Comparison of ENCODE assay signal across 20 mouse cellular contexts in genomic region chr11:75519834-75520633, GRCm38 (mm10). TPM values are rescaled to one million over a fixed set of nuclear protein-coding genes. Genes with fewer than 3 reads are reported as not detected.
DNase-seq lines count a peak whose midpoint lies in the region; ATAC-seq and TF ChIP-seq lines count a peak whose summit lies in the region.
"Had no signal": no experiment of that assay in that cellular context is flagged by ENCODE, and none has a peak within 500 bp of the region (broad histone marks: within the 10 kb centered on the region; RNA-seq: fewer than 3 reads in every experiment).

No protein-coding gene starts in this region.

- no peak for TF ChIP-seq POLR2A in heart, adult 2 months (IDR thresholded peaks at IDR 0.05; ENCODE audit: insufficient read depth, low read depth, low read length)

- no peaks in the 10 kb centered on the region for H3K27me3 ChIP-seq in kidney, postnatal 0 days (ENCODE audit: insufficient read depth, low read length)
- no peaks in the 10 kb centered on the region for H3K27me3 ChIP-seq in kidney, embryonic 15.5 days
- no peaks in the 10 kb centered on the region for H3K27me3 ChIP-seq in limb, embryonic 13.5 days
- H3K27me3 ChIP-seq in heart, adult 2 months (ENCODE audit: control insufficient read depth, insufficient read depth, low read length): no peaks in the 10 kb centered on the region
- H3K27me3 ChIP-seq: liver, embryonic 15.5 days; midbrain, embryonic 12.5 days; neural tube, embryonic 13.5 days had no signal

- intact Hi-C loops in heart, adult 2 months (cut with DNase I): no loop called here

- no peak overlapping the region for H3K27ac ChIP-seq in kidney, postnatal 0 days
- H3K27ac ChIP-seq in kidney, embryonic 15.5 days: no peak overlapping the region
- no peak overlapping the region for H3K27ac ChIP-seq in limb, embryonic 13.5 days
- H3K27ac ChIP-seq in heart, adult 2 months: no peak overlapping the region
- H3K27ac ChIP-seq: hindbrain, embryonic 10.5 days; liver, embryonic 15.5 days; midbrain, embryonic 12.5 days; neural tube, embryonic 13.5 days had no signal

- WGBS in kidney, postnatal 0 days: 65% methylated on average over 15 of the region's 15 CpGs
- WGBS in kidney, embryonic 15.5 days: 65% methylated on average over 15 of the region's 15 CpGs
- 79% methylated on average over 15 of the region's 15 CpGs for WGBS in limb, embryonic 13.5 days
- 76% methylated on average over 15 of the region's 15 CpGs for WGBS in heart, adult 2 months

- ATAC-seq in kidney, postnatal 0 days (replicated peaks; ENCODE audit: low FRiP score, low read depth): 0 out of 2 replicates have a peak, but pooled peaks have one; percentile 27
- ATAC-seq in kidney, embryonic 15.5 days (replicated peaks; ENCODE audit: low FRiP score): no peak
- no peak for ATAC-seq in limb, embryonic 13.5 days (ENCODE audit: low FRiP score, low read depth)
- ATAC-seq: forebrain, postnatal 0 days had no signal

- no peaks in the 10 kb centered on the region for H3K9me3 ChIP-seq in kidney, postnatal 0 days (replicated peaks; ENCODE audit: low read length)
- H3K9me3 ChIP-seq in kidney, embryonic 15.5 days (replicated peaks): no peaks in the 10 kb centered on the region
- no peaks in the 10 kb centered on the region for H3K9me3 ChIP-seq in limb, embryonic 13.5 days
- H3K9me3 ChIP-seq: hindbrain, embryonic 10.5 days; liver, embryonic 15.5 days; midbrain, embryonic 12.5 days; neural tube, embryonic 13.5 days had no signal

- no peaks in the 10 kb centered on the region for H3K4me1 ChIP-seq in kidney, postnatal 0 days (replicated peaks; ENCODE audit: insufficient read depth, low read length)
- peaks cover 7% of the 10 kb centered on the region; the same call in 1 of the 2 replicates for H3K4me1 ChIP-seq in kidney, embryonic 15.5 days
- H3K4me1 ChIP-seq in limb, embryonic 13.5 days: peaks cover 7% of the 10 kb centered on the region; the same call in 1 of the 2 replicates
- H3K4me1 ChIP-seq in heart, adult 2 months (ENCODE audit: control insufficient read depth, insufficient read depth, low read length): no peaks in the 10 kb centered on the region
- H3K4me1 ChIP-seq: hindbrain, embryonic 10.5 days; liver, embryonic 15.5 days; midbrain, embryonic 12.5 days; neural tube, embryonic 13.5 days had no signal

- peak; percentile 16 for DNase-seq in cerebellum, adult 9-11 months
- DNase-seq in cerebellum, postnatal 14 days: no peak
- no peak for DNase-seq in kidney, postnatal 0 days (ENCODE audit: low spot score)
- DNase-seq in NIH3T3 (ENCODE audit: low read depth): peak; percentile 25
- DNase-seq in thymus, adult 18-20 months: no peak
- DNase-seq in heart, adult 2 months: no peak
- DNase-seq: adrenal gland, adult 8-10 months; cerebellum, postnatal 25 days; embryo, embryonic 11 days; forebrain, postnatal 0 days; heart, adult 11 months; kidney, postnatal 36 days; right cerebral cortex, postnatal 25 days had no signal

- TF ChIP-seq EP300 in heart, adult 2 months (IDR thresholded peaks at IDR 0.05; ENCODE audit: insufficient read depth, low read depth, low read length): no peak

- H3K79me2 ChIP-seq in heart, adult 2 months (replicated peaks; ENCODE audit: control insufficient read depth, insufficient read depth, low read length): no peaks in the 10 kb centered on the region; the same call in 1 of the 2 replicates

- TF ChIP-seq CTCF in kidney, postnatal 0 days (IDR thresholded peaks at IDR 0.05; ENCODE audit: low read depth): no peak
- no peak for TF ChIP-seq CTCF in heart, adult 2 months (IDR thresholded peaks at IDR 0.05)

- H3K36me3 ChIP-seq in kidney, postnatal 0 days (ENCODE audit: insufficient read depth, low read length): 0 out of 2 replicates have a peak, but pooled peaks cover 3% of the 10 kb centered on the region
- H3K36me3 ChIP-seq in kidney, embryonic 15.5 days: no peaks in the 10 kb centered on the region
- no peaks in the 10 kb centered on the region for H3K36me3 ChIP-seq in limb, embryonic 13.5 days
- no peaks in the 10 kb centered on the region for H3K36me3 ChIP-seq in heart, adult 2 months (ENCODE audit: control insufficient read depth, insufficient read depth, low read length)
- H3K36me3 ChIP-seq: hindbrain, embryonic 10.5 days; liver, embryonic 15.5 days; midbrain, embryonic 12.5 days; neural tube, embryonic 13.5 days had no signal

- no peak overlapping the region for H3K9ac ChIP-seq in kidney, postnatal 0 days (ENCODE audit: low read depth, low read length)
- no peak overlapping the region for H3K9ac ChIP-seq in kidney, embryonic 15.5 days
- 0 out of 2 replicates have a peak overlapping the region, but pooled peaks have one; percentile 45 for H3K9ac ChIP-seq in limb, embryonic 13.5 days
- H3K9ac ChIP-seq in heart, adult 2 months (ENCODE audit: low read depth, low read length): no peak overlapping the region
- H3K9ac ChIP-seq: forebrain, postnatal 0 days; liver, embryonic 15.5 days; midbrain, embryonic 12.5 days; neural tube, embryonic 13.5 days had no signal

- no peak overlapping the region for H3K4me3 ChIP-seq in kidney, postnatal 0 days (replicated peaks; ENCODE audit: low read depth, low read length)
- H3K4me3 ChIP-seq in kidney, embryonic 15.5 days (replicated peaks): no peak overlapping the region
- no peak overlapping the region for H3K4me3 ChIP-seq in limb, embryonic 13.5 days
- no peak overlapping the region for H3K4me3 ChIP-seq in heart, adult 2 months
- H3K4me3 ChIP-seq: hindbrain, embryonic 10.5 days; liver, embryonic 15.5 days; midbrain, embryonic 12.5 days; neural tube, embryonic 13.5 days had no signal

- no peak overlapping the region for H3K4me2 ChIP-seq in kidney, postnatal 0 days (ENCODE audit: low read length)
- no peak overlapping the region for H3K4me2 ChIP-seq in kidney, embryonic 15.5 days
- H3K4me2 ChIP-seq in limb, embryonic 13.5 days (replicated peaks): no peak overlapping the region
- H3K4me2 ChIP-seq: liver, embryonic 15.5 days; midbrain, embryonic 12.5 days; neural tube, embryonic 13.5 days had no signal

RNA-seq across cellular contexts. Expression of gene Scarf1, which starts 6.7 kb away (rescaled TPM):
- 13.6 and 14.4 TPM in 2 replicates for polyA plus RNA-seq in kidney, postnatal 0 days (2015; fragmentation: Nextera tagmentation; extraction: Ambion mirVana)
- polyA plus RNA-seq in kidney, embryonic 15.5 days (2015; fragmentation: Nextera tagmentation; extraction: Ambion mirVana): 15.0 and 15.4 TPM in 2 replicates
- 6.0 and 6.6 TPM in 2 replicates for polyA plus RNA-seq in limb, embryonic 13.5 days (2015; fragmentation: Nextera tagmentation; extraction: Ambion mirVana)
- 1 to 10 TPM; 7.6 to 8.5 TPM for total RNA-seq in heart, adult 2 months (2021)
- 18.1 and 21.6 TPM in 2 replicates for polyA plus RNA-seq in heart, adult 2 months (2012; rRNA removed)

RNA-seq across cellular contexts. Expression of gene Rilp, which starts 10.1 kb away (rescaled TPM):
- 4.2 and 4.5 TPM in 2 replicates for polyA plus RNA-seq in kidney, postnatal 0 days (2015; fragmentation: Nextera tagmentation; extraction: Ambion mirVana)
- polyA plus RNA-seq in kidney, embryonic 15.5 days (2015; fragmentation: Nextera tagmentation; extraction: Ambion mirVana): 1.3 TPM in 2 replicates
- 0.34 and 0.66 TPM in 2 replicates for polyA plus RNA-seq in limb, embryonic 13.5 days (2015; fragmentation: Nextera tagmentation; extraction: Ambion mirVana)
- 10 to 100 TPM; 40.5 to 48.8 TPM for total RNA-seq in heart, adult 2 months (2021)
- 39.2 and 62.0 TPM in 2 replicates for polyA plus RNA-seq in heart, adult 2 months (2012; rRNA removed)
- total RNA-seq: megakaryocyte progenitor cell, adult 5-6 weeks had no signal

RNA-seq across cellular contexts. Expression of gene Slc43a2, which starts 11.5 kb away (rescaled TPM):
- 16.6 and 19.1 TPM in 2 replicates for polyA plus RNA-seq in kidney, postnatal 0 days (2015; fragmentation: Nextera tagmentation; extraction: Ambion mirVana)
- 7.5 and 8.0 TPM in 2 replicates for polyA plus RNA-seq in kidney, embryonic 15.5 days (2015; fragmentation: Nextera tagmentation; extraction: Ambion mirVana)
- 4.8 TPM in 2 replicates for polyA plus RNA-seq in limb, embryonic 13.5 days (2015; fragmentation: Nextera tagmentation; extraction: Ambion mirVana)
- total RNA-seq in heart, adult 2 months (2021): 10 to 100 TPM; 13.7 to 14.6 TPM
- 13.1 and 13.6 TPM in 2 replicates for polyA plus RNA-seq in heart, adult 2 months (2012; rRNA removed)

RNA-seq across cellular contexts. Expression of gene Prpf8, which starts 33.4 kb away (rescaled TPM):
- polyA plus RNA-seq in kidney, postnatal 0 days (2015; fragmentation: Nextera tagmentation; extraction: Ambion mirVana): 36.3 and 36.6 TPM in 2 replicates
- 54.6 and 61.7 TPM in 2 replicates for polyA plus RNA-seq in kidney, embryonic 15.5 days (2015; fragmentation: Nextera tagmentation; extraction: Ambion mirVana)
- polyA plus RNA-seq in limb, embryonic 13.5 days (2015; fragmentation: Nextera tagmentation; extraction: Ambion mirVana): 60.8 and 63.0 TPM in 2 replicates
- total RNA-seq in heart, adult 2 months (2021): 10 to 100 TPM; 84.4 to 93.2 TPM
- 49.0 and 86.5 TPM in 2 replicates for polyA plus RNA-seq in heart, adult 2 months (2012; rRNA removed)

RNA-seq across cellular contexts. Expression of gene Tlcd2, which starts 58.5 kb away (rescaled TPM):
- 9.3 and 11.8 TPM in 2 replicates for polyA plus RNA-seq in kidney, postnatal 0 days (2015; fragmentation: Nextera tagmentation; extraction: Ambion mirVana)
- 22.6 and 24.5 TPM in 2 replicates for polyA plus RNA-seq in kidney, embryonic 15.5 days (2015; fragmentation: Nextera tagmentation; extraction: Ambion mirVana)
- 26.4 and 26.9 TPM in 2 replicates for polyA plus RNA-seq in limb, embryonic 13.5 days (2015; fragmentation: Nextera tagmentation; extraction: Ambion mirVana)
- 1 to 10 TPM; 3.7 to 4.6 TPM for total RNA-seq in heart, adult 2 months (2021)
- polyA plus RNA-seq in heart, adult 2 months (2012; rRNA removed): 10.3 and 14.3 TPM in 2 replicates

Comparison
In these comparisons a context has a peak if more than half of its experiments do, and no peak if none do; other contexts are left out.
1. DNase-seq: peak in cerebellum, adult 9-11 months (single experiment) and NIH3T3 (single experiment); none in cerebellum, postnatal 14 days (0 of 2), kidney, postnatal 0 days (single experiment), thymus, adult 18-20 months (0 of 2) and heart, adult 2 months (0 of 2).